Mouse (Mus musculus) liver, embryonic 14.5 days (tissue): ENCODE data around the gene Ceacam19. TPM values are rescaled to one million over a fixed set of nuclear protein-coding genes. Genes with fewer than 3 reads are reported as not detected.

ENCODE experiments used
- ATAC-seq: fragments of 200-750 bp; cut with Nextera tagmentation; 2 replicates; pipeline ENCODE4 v1.8.0; 2017; ENCODE audit warnings: moderate number of reproducible peaks, mild to moderate bottlenecking, moderate library complexity; ENCODE audit not compliant: insufficient read depth
- DNase-seq, 3 experiments: peaks; one replicate each; pipeline ENCODE4 v3.0.0-alpha.2; 2012 to 2013; ENCODE audit warnings: low read depth in 3 of 3, low spot score in 3 of 3
- H3K27ac ChIP-seq: fragments of 300-500 bp; sonication (generic); 2 replicates; pipeline ENCODE4 v1.5.1; 2014; ENCODE audit warnings: moderate library complexity, mild to moderate bottlenecking, control low read depth, inconsistent platforms
- H3K27me3 ChIP-seq: fragments of 300-500 bp; sonication (generic); 2 replicates; pipeline ENCODE4 v1.6.1; 2014; ENCODE audit warnings: mild to moderate bottlenecking, low read length, moderate library complexity; ENCODE audit not compliant: control insufficient read depth, insufficient read depth
- H3K36me3 ChIP-seq: fragments of 300-500 bp; sonication (generic); replicated peaks from 2 replicates; pipeline ENCODE4 v1.6.1; 2014; ENCODE audit warnings: low read depth; ENCODE audit not compliant: control insufficient read depth, insufficient read depth
- H3K4me1 ChIP-seq, 2 experiments: fragments of 200-500 bp in 1 of 2; fragments of 300-500 bp in 1 of 2; sonication (generic) in 1 of 2; replicated peaks; 2 replicates each; pipeline ENCODE4 v1.6.1; 2012 to 2014; ENCODE audit warnings: antibody characterized with exemption in 1 of 2, inconsistent platforms in 1 of 2, low read length in 1 of 2; ENCODE audit not compliant: control insufficient read depth in 2 of 2, insufficient read depth in 2 of 2
- H3K4me2 ChIP-seq: fragments of 300-500 bp; sonication (generic); 2 replicates; pipeline ENCODE4 v1.6.1; 2014; ENCODE audit warnings: low read depth, mild to moderate bottlenecking, control low read depth, moderate library complexity
- H3K4me3 ChIP-seq, 2 experiments: fragments of 200-500 bp in 1 of 2; fragments of 300-500 bp in 1 of 2; sonication (generic) in 1 of 2; 2 replicates each; pipeline ENCODE4 v1.5.1; 2012 to 2014; ENCODE audit warnings: low read depth in 2 of 2, low read length in 2 of 2, mild to moderate bottlenecking in 2 of 2, control low read depth in 1 of 2, inconsistent platforms in 1 of 2, moderate library complexity in 1 of 2; ENCODE audit not compliant: insufficient read depth in 1 of 2
- H3K9ac ChIP-seq: fragments of 300-500 bp; sonication (generic); replicated peaks from 2 replicates; pipeline ENCODE4 v1.6.1; 2014; ENCODE audit warnings: mild to moderate bottlenecking, control low read depth, moderate library complexity
- H3K9me3 ChIP-seq: fragments of 300-500 bp; sonication (generic); 2 replicates; pipeline ENCODE4 v1.6.1; 2016; ENCODE audit warnings: low read length, mixed read lengths; ENCODE audit not compliant: control insufficient read depth
- CTCF ChIP-seq: IDR thresholded peaks from 2 replicates; pipeline ENCODE4 v1.5.1; 2016; ENCODE audit warnings: antibody characterized with exemption, low read depth, control low read depth
- EP300 ChIP-seq: IDR thresholded peaks from 2 replicates; pipeline ENCODE4 v1.6.1; 2016; ENCODE audit warnings: antibody characterized with exemption, low read depth
- WGBS: fragments of 180-500 bp; shearing (Covaris S2); extraction: QIAGEN DNeasy Blood & Tissue Kit; methylation state at CpG from one replicate; pipeline ENCODE4 v1.1.7; 2014; ENCODE audit not compliant: insufficient replicate concordance; 5-methylcytosine and 5-hydroxymethylcytosine counted together
- polyA plus RNA-seq, 2 experiments: library from polyadenylated mRNA; depleted of rRNA in 1 of 2; stranded (reverse) in 1 of 2; unstranded in 1 of 2; fragments of >200 nt; fragmentation: Nextera tagmentation in 1 of 2; extraction: Ambion mirVana in 1 of 2; gene quantifications; 2 replicates each; pipeline versions ENCODE4 v1.2.1 to v1.2.3; 2012 to 2014

Ceacam19 gene
- polyA plus RNA-seq, 2 experiments = 0.01 TPM; not detected in 1

DNA sequence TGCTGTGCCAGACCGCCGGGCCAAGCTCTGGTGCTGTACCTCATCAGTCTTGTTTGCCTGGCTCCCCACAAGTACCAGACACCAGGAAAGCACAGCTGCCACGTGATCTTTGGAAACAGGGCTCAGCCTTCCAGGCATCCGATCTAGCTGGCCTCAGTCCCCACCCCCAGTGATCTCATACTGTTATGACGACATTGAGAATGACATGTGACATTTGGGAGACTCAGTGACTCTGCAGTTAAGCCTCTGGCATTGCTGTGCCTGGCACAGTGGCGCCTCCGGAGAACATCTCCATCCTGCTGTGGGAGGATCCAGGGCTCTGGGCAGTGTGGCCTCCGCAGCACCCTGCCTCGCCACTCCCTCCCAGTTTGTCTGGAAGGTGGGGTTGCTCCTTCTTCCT, 55.9 kb downstream of the Ceacam19 start:
- DNase-seq (no peak), ATAC-seq (no peak)
- no peaks in the 10 kb centered on the region for H3K27me3 ChIP-seq
- H3K4me1 ChIP-seq = peaks cover 0 to 5% of the 10 kb centered on the region in 2 experiments; a peak in 2 of 4 replicates
- no peaks in the 10 kb centered on the region for H3K9me3 ChIP-seq
- H3K36me3 ChIP-seq = no peaks in the 10 kb centered on the region
- no peak overlapping the region for H3K27ac ChIP-seq
- no peak for TF ChIP-seq CTCF
- no peak for TF ChIP-seq EP300
- H3K9ac ChIP-seq = no peak overlapping the region
- no peak overlapping the region for H3K4me2 ChIP-seq
- WGBS = 47% methylated on average over 9 of the region's 9 CpGs
- no peak overlapping the region for H3K4me3 ChIP-seq

DNA sequence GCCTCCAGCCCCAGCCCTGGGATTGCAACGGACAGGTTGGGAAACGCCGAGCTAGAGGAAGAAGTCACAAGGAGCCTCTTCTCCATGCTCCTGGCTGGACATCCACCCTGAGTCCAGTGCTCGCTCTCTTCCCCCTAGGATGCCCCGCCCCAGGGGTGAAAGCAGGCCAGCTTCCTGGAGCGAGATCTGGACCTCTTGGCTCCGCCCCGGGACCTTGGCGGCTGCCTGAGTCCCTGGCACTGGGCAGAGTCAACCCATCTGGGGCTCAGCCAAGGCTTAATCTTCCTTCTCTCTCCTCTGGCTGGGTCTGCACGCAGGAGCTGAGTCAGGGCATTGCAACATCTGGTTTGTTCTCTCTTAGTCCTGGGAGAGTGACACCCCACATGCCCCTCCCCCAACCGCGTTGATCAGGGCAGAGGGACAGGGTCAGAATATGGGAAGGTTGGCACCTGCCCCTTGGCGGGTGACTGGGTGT, 57.0 kb downstream of the Ceacam19 start:
- Histone ChIP-seq H3K27ac (no peak overlapping the region), H3K4me1 (peaks cover 0 to 5% of the 10 kb centered on the region in 2 experiments; a peak in 2 of 4 replicates), H3K9ac (no peak overlapping the region), H3K9me3 (no peaks in the 10 kb centered on the region), H3K4me2 (peak overlapping the region; percentile 6; the same call in 1 of the 2 replicates), H3K4me3 (no peak overlapping the region), H3K36me3 (no peaks in the 10 kb centered on the region), H3K27me3 (no peaks in the 10 kb centered on the region)
- no peak for TF ChIP-seq EP300
- no peak for TF ChIP-seq CTCF
- DNase-seq = no peak
- WGBS = 18% methylated on average over 13 of the region's 13 CpGs
- ATAC-seq = peak; percentile 70

DNA sequence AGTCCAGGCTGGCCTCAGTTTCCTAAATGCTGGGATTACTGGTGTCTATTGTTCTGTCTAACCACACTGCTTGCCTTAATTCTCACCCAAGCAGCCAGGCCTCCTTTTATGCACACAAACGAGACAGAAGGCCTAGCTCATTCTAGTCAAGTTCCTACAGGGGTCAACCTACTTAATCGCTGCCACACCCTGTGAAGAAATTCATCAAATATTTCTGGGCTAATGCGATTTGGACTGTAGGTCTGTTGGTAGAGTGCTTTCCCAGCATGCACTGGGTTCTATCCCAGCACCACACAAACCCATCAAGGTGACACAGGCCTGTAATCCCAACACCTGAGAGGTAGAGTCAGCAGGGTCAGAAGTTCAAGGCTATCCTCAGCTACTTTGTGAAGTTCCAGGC, 58.1 kb downstream of the Ceacam19 start:
- peaks cover 0 to 9% of the 10 kb centered on the region in 2 experiments; a peak in 2 of 4 replicates for H3K4me1 ChIP-seq
- H3K4me3 ChIP-seq = no peak overlapping the region
- no peak overlapping the region for H3K9ac ChIP-seq
- no peaks in the 10 kb centered on the region for H3K27me3 ChIP-seq
- no peaks in the 10 kb centered on the region for H3K9me3 ChIP-seq
- WGBS = 61% methylated on average over 3 of the region's 3 CpGs
- ATAC-seq (no peak), DNase-seq (no peak)
- H3K4me2 ChIP-seq = no peak overlapping the region
- H3K27ac ChIP-seq = no peak overlapping the region
- no peaks in the 10 kb centered on the region for H3K36me3 ChIP-seq
- TF ChIP-seq CTCF (no peak), EP300 (no peak)

DNA sequence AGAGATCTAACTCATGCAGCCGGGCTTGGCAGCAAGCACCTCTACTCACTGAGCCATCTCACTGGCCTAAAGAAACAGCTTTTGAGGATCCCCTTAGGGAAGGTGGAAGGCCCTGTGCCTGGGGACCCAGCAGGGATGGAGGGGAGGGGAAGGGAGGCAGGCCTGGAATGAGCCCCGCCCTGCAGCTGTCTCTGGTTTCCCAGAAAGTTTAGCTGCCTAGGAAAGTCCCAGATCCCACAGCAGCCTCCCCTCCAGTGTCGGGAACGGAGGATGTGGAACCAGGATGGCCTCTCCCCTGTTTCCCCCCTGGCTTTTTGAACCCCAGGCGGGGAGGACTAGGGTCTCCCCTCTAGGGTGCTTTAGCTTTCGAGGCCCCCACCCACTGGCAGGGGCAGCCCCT, 61.0 kb downstream of the Ceacam19 start:
- WGBS = 54% methylated on average over 6 of the region's 6 CpGs
- ATAC-seq (no peak), DNase-seq (no peak)
- no peak overlapping the region for H3K4me2 ChIP-seq
- H3K9ac ChIP-seq = no peak overlapping the region
- TF ChIP-seq CTCF = no peak
- TF ChIP-seq EP300 = no peak
- H3K27me3 ChIP-seq = peaks cover 14% of the 10 kb centered on the region
- no peaks in the 10 kb centered on the region for H3K9me3 ChIP-seq
- H3K36me3 ChIP-seq = no peaks in the 10 kb centered on the region
- peaks cover 0 to 21% of the 10 kb centered on the region in 2 experiments; a peak in 2 of 4 replicates for H3K4me1 ChIP-seq
- no peak overlapping the region for H3K4me3 ChIP-seq
- H3K27ac ChIP-seq = no peak overlapping the region

Other genes starting within 250 kb of the Ceacam19 start
- 20.6 and 20.9 TPM in 2 replicates for gene Clptm1, start 222.9 kb downstream of the Ceacam19 start, polyA plus RNA-seq (2012; rRNA removed)
- gene Clptm1, start 222.9 kb downstream of the Ceacam19 start, polyA plus RNA-seq (2014; fragmentation: Nextera tagmentation; extraction: Ambion mirVana) = 44.4 and 50.4 TPM in 2 replicates
- gene Apoc2, start 210.0 kb downstream of the Ceacam19 start, polyA plus RNA-seq (2012; rRNA removed) = 494 and 507 TPM in 2 replicates
- gene Apoc2, start 210.0 kb downstream of the Ceacam19 start, polyA plus RNA-seq (2014; fragmentation: Nextera tagmentation; extraction: Ambion mirVana) = 990 and 1,023 TPM in 2 replicates
- gene Gm44805, start 206.5 kb downstream of the Ceacam19 start, polyA plus RNA-seq (2012; rRNA removed) = 3.3 and 5.1 TPM in 2 replicates
- gene Gm44805, start 206.5 kb downstream of the Ceacam19 start, polyA plus RNA-seq (2014; fragmentation: Nextera tagmentation; extraction: Ambion mirVana) = 29.0 and 48.5 TPM in 2 replicates
- gene Apoc4, start 206.5 kb downstream of the Ceacam19 start, polyA plus RNA-seq (2012; rRNA removed) = 90.9 and 154 TPM in 2 replicates
- gene Apoc4, start 206.5 kb downstream of the Ceacam19 start, polyA plus RNA-seq (2014; fragmentation: Nextera tagmentation; extraction: Ambion mirVana) = 181 and 200 TPM in 2 replicates
- gene Apoc1, start 195.3 kb downstream of the Ceacam19 start, polyA plus RNA-seq (2012; rRNA removed) = 203 and 204 TPM in 2 replicates
- 390 TPM in 2 replicates for gene Apoc1, start 195.3 kb downstream of the Ceacam19 start, polyA plus RNA-seq (2014; fragmentation: Nextera tagmentation; extraction: Ambion mirVana)
- 1,802 and 2,400 TPM in 2 replicates for gene Apoe, start 188.8 kb downstream of the Ceacam19 start, polyA plus RNA-seq (2012; rRNA removed)
- 1,630 and 1,854 TPM in 2 replicates for gene Apoe, start 188.8 kb downstream of the Ceacam19 start, polyA plus RNA-seq (2014; fragmentation: Nextera tagmentation; extraction: Ambion mirVana)
- 53.7 and 57.3 TPM in 2 replicates for gene Tomm40, start 172.5 kb downstream of the Ceacam19 start, polyA plus RNA-seq (2012; rRNA removed)
- gene Tomm40, start 172.5 kb downstream of the Ceacam19 start, polyA plus RNA-seq (2014; fragmentation: Nextera tagmentation; extraction: Ambion mirVana) = 58.2 and 75.8 TPM in 2 replicates
- gene Nectin2, start 137.5 kb downstream of the Ceacam19 start, polyA plus RNA-seq (2012; rRNA removed) = 7.8 and 8.9 TPM in 2 replicates
- 10.2 and 10.3 TPM in 2 replicates for gene Nectin2, start 137.5 kb downstream of the Ceacam19 start, polyA plus RNA-seq (2014; fragmentation: Nextera tagmentation; extraction: Ambion mirVana)
- 6.3 and 7.6 TPM in 2 replicates for gene Bcam, start 116.9 kb downstream of the Ceacam19 start, polyA plus RNA-seq (2012; rRNA removed)
- gene Bcam, start 116.9 kb downstream of the Ceacam19 start, polyA plus RNA-seq (2014; fragmentation: Nextera tagmentation; extraction: Ambion mirVana) = 4.9 and 6.6 TPM in 2 replicates
- gene Cblc, start 91.2 kb downstream of the Ceacam19 start, polyA plus RNA-seq (2012; rRNA removed) = 0.95 and 1.2 TPM in 2 replicates
- gene Cblc, start 91.2 kb downstream of the Ceacam19 start, polyA plus RNA-seq (2014; fragmentation: Nextera tagmentation; extraction: Ambion mirVana) = 1.1 and 1.3 TPM in 2 replicates
- gene Bcl3, start 65.2 kb downstream of the Ceacam19 start, polyA plus RNA-seq (2012; rRNA removed) = 2.7 and 3.1 TPM in 2 replicates
- 3.5 and 3.8 TPM in 2 replicates for gene Bcl3, start 65.2 kb downstream of the Ceacam19 start, polyA plus RNA-seq (2014; fragmentation: Nextera tagmentation; extraction: Ambion mirVana)
- not detected in 2 replicates for gene Gm19345, start 36.0 kb downstream of the Ceacam19 start, polyA plus RNA-seq (2012; rRNA removed)
- gene Gm19345, start 36.0 kb downstream of the Ceacam19 start, polyA plus RNA-seq (2014; fragmentation: Nextera tagmentation; extraction: Ambion mirVana) = not detected in 2 replicates
- 0.04 TPM in 1 of 2 replicates, not detected in the other for gene Ceacam16, start 26.7 kb downstream of the Ceacam19 start, polyA plus RNA-seq (2012; rRNA removed)
- gene Ceacam16, start 26.7 kb downstream of the Ceacam19 start, polyA plus RNA-seq (2014; fragmentation: Nextera tagmentation; extraction: Ambion mirVana) = 0.08 TPM in 1 of 2 replicates, not detected in the other
- gene Pvr, start 33.2 kb upstream of the Ceacam19 start, polyA plus RNA-seq (2012; rRNA removed) = 2.3 and 2.6 TPM in 2 replicates
- gene Pvr, start 33.2 kb upstream of the Ceacam19 start, polyA plus RNA-seq (2014; fragmentation: Nextera tagmentation; extraction: Ambion mirVana) = 0.95 and 1.8 TPM in 2 replicates
- 0.15 and 0.24 TPM in 2 replicates for gene Igsf23, start 62.8 kb upstream of the Ceacam19 start, polyA plus RNA-seq (2012; rRNA removed)
- gene Igsf23, start 62.8 kb upstream of the Ceacam19 start, polyA plus RNA-seq (2014; fragmentation: Nextera tagmentation; extraction: Ambion mirVana) = 0.11 TPM in 1 of 2 replicates, not detected in the other
- not detected in 2 replicates for gene Ceacam20, start 77.4 kb upstream of the Ceacam19 start, polyA plus RNA-seq (2012; rRNA removed)
- gene Ceacam20, start 77.4 kb upstream of the Ceacam19 start, polyA plus RNA-seq (2014; fragmentation: Nextera tagmentation; extraction: Ambion mirVana) = not detected in 2 replicates
- not detected in 2 replicates for gene Nlrp9b, start 103.5 kb upstream of the Ceacam19 start, polyA plus RNA-seq (2012; rRNA removed)
- not detected in 2 replicates for gene Nlrp9b, start 103.5 kb upstream of the Ceacam19 start, polyA plus RNA-seq (2014; fragmentation: Nextera tagmentation; extraction: Ambion mirVana)
- not detected in 2 replicates for gene Vmn1r91, start 211.7 kb upstream of the Ceacam19 start, polyA plus RNA-seq (2012; rRNA removed)
- gene Vmn1r91, start 211.7 kb upstream of the Ceacam19 start, polyA plus RNA-seq (2014; fragmentation: Nextera tagmentation; extraction: Ambion mirVana) = not detected in 2 replicates
- not detected in 2 replicates for gene Gm16442, start 234.6 kb upstream of the Ceacam19 start, polyA plus RNA-seq (2012; rRNA removed)
- gene Gm16442, start 234.6 kb upstream of the Ceacam19 start, polyA plus RNA-seq (2014; fragmentation: Nextera tagmentation; extraction: Ambion mirVana) = not detected in 2 replicates